In genomic region chr2:115979683-115980476, GRCm38 (mm10) we compare ENCODE assay signal across 9 mouse cellular contexts.
A peak's percentile ranks its signal among the peaks of the same experiment; 100 is the strongest.
DNase-seq lines count a peak whose midpoint lies in the region; ATAC-seq and TF ChIP-seq lines count a peak whose summit lies in the region.
"Had no signal": no experiment of that assay in that cellular context is flagged by ENCODE, and none has a peak within 500 bp of the region (broad histone marks: within the 10 kb centered on the region; RNA-seq: fewer than 3 reads in every experiment).

No protein-coding gene starts in this region.

- peak; percentile 38 for DNase-seq in Patski (ENCODE audit: low read depth, low spot score)
- peak; percentile 60 for DNase-seq in brain, adult 2 months (ENCODE audit: low read depth, low spot score)
- peak; percentile 57 for DNase-seq in hindbrain, embryonic 11.5 days (ENCODE audit: low spot score)
- peak; percentile 93 for DNase-seq in midbrain, embryonic 11.5 days (ENCODE audit: low spot score, missing footprints)
- no peak for DNase-seq in layer of hippocampus, postnatal 25 days (ENCODE audit: extremely low spot score in 1 of 2, low spot score in 1 of 2)
- no peak for DNase-seq in right cerebral cortex, postnatal 4 days
- no peak for DNase-seq in layer of hippocampus, adult 11-12 months (ENCODE audit: low spot score)
- DNase-seq: lung, postnatal 36 days; thymus, postnatal 25 days had no signal

- no peaks in the 10 kb centered on the region for H3K9me3 ChIP-seq in hindbrain, embryonic 11.5 days (ENCODE audit: control insufficient read depth, low read length)
- H3K9me3 ChIP-seq in midbrain, embryonic 11.5 days (ENCODE audit: control insufficient read depth, low read length): no peaks in the 10 kb centered on the region

- no peaks in the 10 kb centered on the region for H3K36me3 ChIP-seq in hindbrain, embryonic 11.5 days (ENCODE audit: control insufficient read depth, insufficient read depth, low read length)
- H3K36me3 ChIP-seq in midbrain, embryonic 11.5 days (ENCODE audit: control insufficient read depth, insufficient read depth, low read length): no peaks in the 10 kb centered on the region

- 48% methylated on average over 14 of the region's 14 CpGs for WGBS in hindbrain, embryonic 11.5 days
- 65% methylated on average over 14 of the region's 14 CpGs for WGBS in midbrain, embryonic 11.5 days

- no peak overlapping the region for H3K4me2 ChIP-seq in hindbrain, embryonic 11.5 days (replicated peaks; ENCODE audit: low read depth, low read length)
- H3K4me2 ChIP-seq in midbrain, embryonic 11.5 days: no peak overlapping the region

- H3K4me1 ChIP-seq in hindbrain, embryonic 11.5 days (replicated peaks; ENCODE audit: control insufficient read depth, insufficient read depth, low read length): 0 out of 2 replicates have a peak, but pooled peaks cover 2% of the 10 kb centered on the region
- 0 out of 2 replicates have a peak, but pooled peaks cover 4% of the 10 kb centered on the region for H3K4me1 ChIP-seq in midbrain, embryonic 11.5 days (ENCODE audit: control insufficient read depth, insufficient read depth, low read length)

- CTCF ChIA-PET in Patski (lab: Charles Lee): interaction anchor here (0.8 to 1.6 kb wide), 2 partner anchors 15 to 25 kb away, joined by 3 read pairs; no protein-coding TSS in a partner anchor

- in situ Hi-C loops in Patski (cut with MboI; ENCODE audit: low pct_unique_long_range_greater_than_20kb): no loop called here

- H3K27ac ChIP-seq in hindbrain, embryonic 11.5 days (ENCODE audit: low read depth, low read length): peak overlapping the region; percentile 80
- H3K27ac ChIP-seq in midbrain, embryonic 11.5 days (ENCODE audit: low read depth, low read length): no peak overlapping the region; the same call in 1 of the 2 replicates

- peak; percentile 4 for TF ChIP-seq CTCF in Patski (IDR thresholded peaks at IDR 0.05)

- H3K4me3 ChIP-seq in hindbrain, embryonic 11.5 days (ENCODE audit: low read depth, low read length): no peak overlapping the region
- no peak overlapping the region for H3K4me3 ChIP-seq in midbrain, embryonic 11.5 days (ENCODE audit: low read depth, low read length)

- POLR2A ChIA-PET in Patski (lab: Charles Lee): interaction anchor here (0.7 kb wide), 1 partner anchor 86 kb away, joined by 3 read pairs; no protein-coding TSS in a partner anchor

- peak; percentile 79 for ATAC-seq in Patski
- ATAC-seq in hindbrain, embryonic 11.5 days (ENCODE audit: low FRiP score): peak; percentile 89
- peak; percentile 86 for ATAC-seq in midbrain, embryonic 11.5 days (ENCODE audit: low FRiP score)

- no peak overlapping the region for H3K9ac ChIP-seq in hindbrain, embryonic 11.5 days (ENCODE audit: low read depth, low read length)
- H3K9ac ChIP-seq in midbrain, embryonic 11.5 days (ENCODE audit: low read length): no peak overlapping the region

- H3K27me3 ChIP-seq in Patski: no peaks in the 10 kb centered on the region
- no peaks in the 10 kb centered on the region for H3K27me3 ChIP-seq in hindbrain, embryonic 11.5 days (ENCODE audit: control insufficient read depth, insufficient read depth, low read length)
- no peaks in the 10 kb centered on the region for H3K27me3 ChIP-seq in midbrain, embryonic 11.5 days (ENCODE audit: control insufficient read depth, insufficient read depth, low read length)

Comparison
In these comparisons a context has a peak if more than half of its experiments do, and no peak if none do; other contexts are left out.
1. DNase-seq: peak in Patski (single experiment), brain, adult 2 months (single experiment), hindbrain, embryonic 11.5 days (single experiment) and midbrain, embryonic 11.5 days (single experiment); none in layer of hippocampus, postnatal 25 days (0 of 2), right cerebral cortex, postnatal 4 days (single experiment) and layer of hippocampus, adult 11-12 months (single experiment).
2. Peak in every context shown above with its lines, with median percentiles within 50 percentile points of each other: ATAC-seq.